Mouse (Mus musculus) lung, postnatal 4 days (tissue): ENCODE results near the gene Slc22a16.

Experiments used
- DNase-seq, 2 experiments: peaks; one replicate each; pipeline ENCODE4 v3.0.0; 2021

Slc22a16 gene

GRCm38 (mm10) chr10:40617973-40618372, 47.8 kb downstream of the Slc22a16 start:
- DNase-seq = no peak

- DNase-seq = no peak
These were observed 49.6 kb downstream of the Slc22a16 start for GRCm38 (mm10) chr10:40619760-40620159.

GRCm38 (mm10) chr10:40629140-40629539, 59.0 kb downstream of the Slc22a16 start:
- DNase-seq = peak; percentile 59 to 69

- peak; percentile 36 to 64 for DNase-seq
These were observed 59.6 kb downstream of the Slc22a16 start, which contains the start of gene Ddo for GRCm38 (mm10) chr10:40629656-40630311. Gene Ddo (plus strand): TSS chr10:40630011.

GRCm38 (mm10) chr10:40630457-40630856, 60.3 kb downstream of the Slc22a16 start:
- DNase-seq = peak; percentile 39 to 61

GRCm38 (mm10) chr10:40630961-40631360, 60.8 kb downstream of the Slc22a16 start:
- no peak for DNase-seq

GRCm38 (mm10) chr10:40632087-40632486, 62.0 kb downstream of the Slc22a16 start:
- no peak for DNase-seq

GRCm38 (mm10) chr10:40637331-40637730, 67.2 kb downstream of the Slc22a16 start:
- no peak for DNase-seq

GRCm38 (mm10) chr10:40638276-40638675, 68.1 kb downstream of the Slc22a16 start:
- no peak for DNase-seq

GRCm38 (mm10) chr10:40638823-40639819, 69.0 kb downstream of the Slc22a16 start:
- DNase-seq = no peak

- DNase-seq = no peak
These were observed 70.3 kb downstream of the Slc22a16 start for GRCm38 (mm10) chr10:40640406-40640805.

GRCm38 (mm10) chr10:40641901-40642300, 71.8 kb downstream of the Slc22a16 start:
- DNase-seq = no peak

- DNase-seq = no peak
These were observed 73.0 kb downstream of the Slc22a16 start for GRCm38 (mm10) chr10:40643126-40643525.

- peak; percentile 17 to 65 for DNase-seq
These were observed 74.3 kb downstream of the Slc22a16 start for GRCm38 (mm10) chr10:40644456-40644855.

- no peak for DNase-seq
These were observed 75.2 kb downstream of the Slc22a16 start for GRCm38 (mm10) chr10:40645346-40645745.

GRCm38 (mm10) chr10:40648776-40649175, 78.6 kb downstream of the Slc22a16 start:
- no peak for DNase-seq

- DNase-seq = no peak
These were observed 79.5 kb downstream of the Slc22a16 start for GRCm38 (mm10) chr10:40649634-40650033.

GRCm38 (mm10) chr10:40651676-40652075, 81.5 kb downstream of the Slc22a16 start:
- DNase-seq = no peak
